Mouse (Mus musculus): Measurements from ENCODE around the gene Cant1.
"Not testable (repeated sequence)": the region's sequence is repeated elsewhere in the genome, so short reads cannot be mapped to it uniquely, and the experiment has no call there.

The Cant1 gene

DNA sequence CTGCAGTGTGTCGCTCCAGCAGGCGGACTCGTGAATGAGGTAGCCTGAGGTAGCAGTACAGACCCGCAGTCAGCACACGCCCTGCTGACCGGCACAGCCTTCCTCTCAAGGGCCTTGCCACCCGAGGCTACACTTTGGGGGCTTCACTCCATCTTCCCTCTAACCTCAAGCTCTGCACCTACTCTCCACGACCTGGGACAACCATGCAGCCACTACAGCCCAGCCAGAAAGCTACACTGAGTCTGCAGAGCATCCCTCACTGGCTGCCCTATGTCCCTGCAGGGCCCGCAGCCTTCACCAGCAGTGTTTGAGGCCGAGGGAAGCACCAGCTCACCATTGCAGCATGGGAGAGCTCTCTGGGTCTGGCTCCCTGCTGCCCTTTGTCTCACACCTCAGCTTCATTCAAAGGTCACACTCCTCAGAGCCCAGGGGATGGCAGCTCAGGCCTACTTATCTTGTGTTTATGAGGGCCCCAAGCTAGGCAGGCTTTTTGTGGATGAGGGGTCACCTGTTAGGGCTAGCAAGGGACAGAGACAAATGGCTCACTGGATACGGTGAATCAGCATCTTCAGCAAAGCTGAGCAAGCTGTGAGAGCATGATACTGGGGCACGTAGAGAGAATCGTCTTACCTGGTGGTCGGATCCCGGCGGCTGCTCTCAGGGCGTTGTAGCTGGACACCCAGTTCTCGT is 10.7 kb downstream of the Cant1 start:
- no peak for DNase-seq (ENCODE audit: low read depth, low spot score)

GRCm38 (mm10) chr11:118407318-118407910 is 11.5 kb downstream of the Cant1 start:
- no peak for DNase-seq (ENCODE audit: low read depth, low spot score)

GRCm38 (mm10) chr11:118406521-118406920 is 12.4 kb downstream of the Cant1 start:
- no peak for DNase-seq (ENCODE audit: low read depth, low spot score)

GRCm38 (mm10) chr11:118405311-118405710 is 13.6 kb downstream of the Cant1 start:
- DNase-seq (ENCODE audit: low read depth, low spot score), result no peak

DNA sequence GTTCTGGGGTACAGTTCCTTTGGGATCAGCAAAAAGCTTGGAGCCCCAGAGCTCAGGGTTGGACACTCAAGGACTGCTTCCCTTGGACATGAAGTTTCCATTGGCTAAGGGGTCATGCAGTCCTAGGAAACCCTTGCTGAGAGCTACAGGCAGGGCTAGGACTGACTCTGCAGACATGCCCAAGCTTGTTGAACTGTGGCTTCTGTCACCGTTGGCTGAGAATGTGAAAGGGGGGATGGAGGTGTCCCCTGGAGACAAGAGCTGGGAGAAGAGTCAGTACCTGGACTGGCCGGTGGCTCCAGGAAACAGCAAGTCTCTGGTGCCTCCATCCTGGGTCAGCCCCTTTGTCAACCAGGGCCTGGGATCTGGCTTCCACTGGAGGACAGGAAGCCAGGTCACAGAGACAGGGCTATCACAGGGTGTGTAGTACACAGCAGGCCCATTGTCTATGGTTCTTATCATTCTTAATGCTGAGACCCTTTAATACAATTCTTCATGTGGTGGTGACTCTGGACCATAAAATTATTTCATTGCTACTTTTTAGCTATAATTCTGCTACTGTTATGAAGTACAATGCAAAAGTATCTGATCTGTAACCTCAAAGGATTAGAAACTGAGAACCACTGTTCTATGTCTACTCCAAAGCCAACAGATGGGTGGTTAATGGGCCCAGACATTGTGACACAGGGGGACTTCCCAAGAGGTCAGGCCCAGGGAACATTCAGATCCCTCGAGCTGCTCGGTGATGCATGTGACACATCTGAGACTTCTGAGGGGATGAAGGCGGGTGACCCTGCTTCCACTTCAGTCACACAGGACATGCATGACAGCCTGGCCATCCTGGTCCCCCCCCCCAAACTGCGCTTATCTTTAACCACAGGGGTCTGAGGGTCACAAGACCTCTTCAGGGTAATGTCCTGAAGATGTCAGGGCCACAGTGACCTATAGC is 14.7 kb downstream of the Cant1 start:
- DNase-seq (ENCODE audit: low read depth, low spot score), result no peak

DNA sequence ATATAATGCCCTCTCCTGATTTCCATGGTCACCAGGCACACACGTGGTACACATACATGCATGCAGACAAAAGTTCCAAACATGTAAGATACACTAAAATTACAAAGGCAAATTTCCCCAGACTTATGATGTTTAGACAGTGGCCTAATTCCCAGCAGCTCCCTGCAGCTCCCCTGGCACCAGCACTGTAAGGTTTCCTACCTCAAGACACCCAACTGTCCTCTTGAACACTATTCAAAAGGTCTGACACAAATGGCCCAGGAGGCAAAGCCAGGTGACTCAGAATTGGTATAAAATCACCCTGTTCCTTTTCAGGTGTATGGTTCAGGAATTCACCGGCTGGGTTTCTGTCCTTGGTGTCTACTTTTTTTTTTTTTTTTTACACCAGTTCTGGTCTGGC is 15.7 kb downstream of the Cant1 start:
- DNase-seq (ENCODE audit: low read depth, low spot score), result no peak

DNA sequence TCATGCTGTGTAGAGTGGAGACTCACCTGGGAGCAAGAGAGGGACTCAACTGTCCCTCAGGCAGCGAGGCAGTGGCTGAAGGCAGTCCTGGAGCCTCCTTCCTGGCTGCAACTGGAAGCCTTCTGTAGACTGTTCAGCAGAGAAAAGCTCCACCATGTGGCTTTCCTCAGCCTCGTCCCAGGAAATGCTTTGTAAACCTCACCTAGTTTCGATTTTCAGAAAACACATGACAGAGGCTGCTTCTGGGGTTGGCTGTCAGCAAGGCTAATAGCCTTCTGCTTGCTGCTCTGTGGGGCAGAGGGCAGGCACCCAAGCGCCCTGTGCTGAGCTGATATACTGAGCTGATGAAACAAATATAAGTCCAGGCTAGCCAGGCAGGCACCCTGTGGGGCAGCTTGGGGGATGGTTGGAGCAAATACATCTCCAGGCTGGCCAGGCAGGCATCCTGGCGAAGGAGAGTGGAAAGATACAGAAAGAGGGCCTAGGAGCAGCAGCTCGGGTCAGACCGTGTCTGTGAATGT is 17.1 kb downstream of the Cant1 start, which contains the start of gene Lgals3bp:
Lgals3bp (minus strand) TSS at position 333 of the 521 bp plus-strand sequence.
- DNase-seq (ENCODE audit: low read depth, low spot score), result peak; percentile 12

DNA sequence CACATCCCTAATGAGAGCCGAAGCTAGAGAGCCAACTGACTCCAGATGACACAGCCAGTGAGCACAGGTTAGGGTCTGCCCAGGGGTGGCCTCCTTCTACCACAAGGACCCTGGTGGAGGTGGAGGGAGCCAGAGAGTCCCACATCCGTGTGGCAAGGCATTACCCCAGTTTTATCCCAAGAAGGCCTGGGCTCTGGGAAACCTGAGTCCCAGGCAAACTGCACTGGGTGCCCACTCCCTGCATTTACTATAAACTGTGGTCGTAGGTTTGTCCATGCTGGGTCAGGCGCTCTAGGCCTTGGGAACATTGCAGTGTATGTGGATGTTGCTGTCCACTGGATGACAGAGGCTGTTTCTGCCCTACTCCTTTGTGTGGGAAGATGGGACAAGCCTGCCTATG is 17.7 kb downstream of the Cant1 start:
- DNase-seq (ENCODE audit: low read depth, low spot score), result no peak

DNA sequence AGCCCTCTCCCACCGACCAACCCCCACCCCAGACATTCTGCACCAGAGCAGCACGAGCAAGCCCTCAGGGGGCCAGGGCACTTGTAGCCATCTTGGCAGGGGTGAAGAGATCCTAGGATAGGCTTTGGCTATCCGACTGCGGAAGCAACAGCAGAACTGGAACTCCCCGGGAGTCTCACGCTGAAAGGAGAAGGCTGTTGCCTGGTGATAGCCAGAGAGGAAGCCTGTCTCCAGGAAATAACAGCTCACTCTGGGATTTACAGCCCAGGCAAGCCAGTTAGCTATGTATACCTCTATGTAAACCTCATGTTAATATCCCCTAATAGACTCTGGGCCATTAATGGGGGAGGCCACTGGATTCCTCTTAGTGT is 18.3 kb downstream of the Cant1 start:
- no peak for DNase-seq (ENCODE audit: low read depth, low spot score)

- DNase-seq (ENCODE audit: low read depth, low spot score), result no peak
Measured at GRCm38 (mm10) chr11:118399891-118400565, 18.9 kb downstream of the Cant1 start.

- no peak for DNase-seq (ENCODE audit: low read depth, low spot score)
Measured at GRCm38 (mm10) chr11:118397806-118398530, 20.9 kb downstream of the Cant1 start.

DNA sequence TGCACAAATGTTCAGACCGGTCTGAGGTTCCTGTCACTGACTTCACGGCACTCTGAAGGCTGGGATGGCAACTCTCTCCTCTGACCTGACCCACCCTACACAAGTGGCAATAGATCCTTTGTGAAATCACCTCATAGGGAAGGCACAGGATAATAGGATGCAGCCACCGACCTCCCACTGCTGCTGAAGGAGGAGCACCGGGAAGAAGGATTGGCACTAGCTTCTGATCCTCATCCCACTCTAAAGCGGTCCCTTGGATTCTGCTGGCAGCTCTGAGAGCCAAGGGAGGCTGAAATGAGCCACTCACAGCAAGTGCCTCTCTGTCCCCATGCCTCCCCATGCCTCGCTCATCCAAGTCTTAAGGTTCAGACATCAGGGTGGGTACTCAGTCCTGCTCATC is 24.3 kb downstream of the Cant1 start:
- no peak for DNase-seq (ENCODE audit: low read depth, low spot score)

DNA sequence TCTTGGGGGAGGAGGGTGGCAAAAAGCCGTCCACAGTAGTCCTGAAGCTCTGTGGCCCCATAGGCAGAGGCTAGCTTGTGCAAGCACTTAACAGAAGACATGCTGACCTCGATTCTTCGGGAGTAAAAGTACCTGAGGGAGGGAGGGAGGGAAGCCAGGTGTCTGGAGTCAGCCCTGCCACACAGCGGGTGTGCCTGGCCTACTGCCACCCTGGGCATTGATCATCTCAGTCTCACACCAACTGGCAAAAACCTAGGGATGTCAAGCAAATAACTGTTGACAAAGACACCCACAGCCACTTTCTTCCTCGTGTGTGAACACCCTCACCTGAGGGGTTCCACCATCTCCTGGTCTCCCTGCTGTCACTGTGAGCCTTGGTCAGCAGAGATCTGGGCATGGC is 24.9 kb downstream of the Cant1 start:
- DNase-seq (ENCODE audit: low read depth, low spot score), result no peak

DNA sequence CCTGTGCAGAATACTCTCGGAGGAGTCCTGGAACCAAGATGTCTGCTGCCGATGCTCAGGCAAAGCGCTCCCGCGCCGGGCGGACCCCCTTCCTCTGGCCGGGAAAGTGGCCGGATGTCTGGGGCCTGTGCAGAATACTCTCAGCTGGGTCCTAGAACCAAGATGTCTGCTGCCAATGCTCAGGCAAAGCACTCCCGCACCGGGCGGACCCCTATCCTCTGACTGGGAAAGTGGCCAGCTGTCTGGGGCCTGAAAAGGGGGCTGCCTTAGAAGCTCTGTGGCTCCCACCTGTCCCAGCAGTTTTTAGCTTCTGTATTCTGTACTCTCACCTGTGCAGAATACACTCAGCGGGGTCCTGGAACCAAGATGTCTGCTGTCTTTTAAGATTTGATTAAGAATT is 31.1 kb downstream of the Cant1 start:
- not testable (repeated sequence) for DNase-seq (ENCODE audit: low read depth, low spot score)

DNA sequence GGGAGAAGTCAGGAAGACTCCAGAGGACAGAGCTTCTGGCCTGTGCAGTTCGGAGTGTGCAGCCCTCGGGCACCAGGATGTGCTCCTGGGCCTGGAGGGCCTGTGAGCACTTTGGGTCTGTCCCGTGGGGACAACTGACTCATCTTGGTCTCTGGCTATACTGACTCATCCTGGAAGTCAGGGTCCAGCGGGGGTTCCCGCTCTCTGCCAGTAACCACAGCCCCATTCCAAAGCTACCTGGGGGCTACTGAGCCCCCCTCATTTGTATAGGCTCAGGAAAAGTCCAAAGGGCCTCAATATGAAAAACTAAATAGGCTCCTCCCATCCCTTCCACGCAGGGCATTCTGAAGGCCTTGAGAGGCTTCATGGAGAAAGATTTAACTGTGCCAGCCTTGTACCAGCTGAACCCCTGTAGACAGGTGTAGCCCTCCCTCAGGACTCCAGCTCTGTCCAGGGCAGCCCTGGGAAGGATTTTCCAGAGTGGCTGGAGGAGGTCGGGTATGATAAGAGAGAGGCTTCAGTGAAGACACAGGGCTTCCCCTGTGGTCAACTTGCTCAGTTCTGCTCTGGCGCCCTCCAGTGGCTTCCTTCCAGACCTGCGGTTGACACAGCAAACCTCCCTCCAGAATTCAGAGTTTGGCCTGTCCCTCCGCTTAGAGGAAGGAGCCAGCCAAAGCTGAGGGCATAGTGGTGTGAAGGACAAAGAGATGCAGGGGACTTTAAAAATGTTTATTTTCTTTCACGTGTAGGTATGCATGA is 39.5 kb downstream of the Cant1 start:
- peak; percentile 80 for DNase-seq (ENCODE audit: low read depth, low spot score)

- no peak for DNase-seq (ENCODE audit: low read depth, low spot score)
Measured at GRCm38 (mm10) chr11:118378656-118379055, 40.2 kb downstream of the Cant1 start.

DNA sequence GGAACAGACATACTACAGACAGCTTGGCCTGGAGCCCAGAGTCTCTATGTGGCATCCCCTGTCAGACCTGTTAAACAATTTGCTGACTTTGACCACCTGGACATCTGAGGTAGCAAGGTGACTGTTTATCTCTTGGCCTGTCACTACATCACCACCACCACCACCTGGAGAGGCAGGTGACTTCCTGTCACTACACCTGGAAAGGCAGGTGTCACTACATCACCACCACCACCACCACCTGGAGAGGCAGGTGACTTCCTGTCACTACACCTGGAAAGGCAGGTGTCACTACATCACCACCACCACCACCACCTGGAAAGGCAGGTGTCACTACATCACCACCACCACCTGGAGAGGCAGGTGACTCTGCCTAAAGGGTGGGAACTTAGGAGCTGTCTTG is 42.6 kb downstream of the Cant1 start:
- DNase-seq (ENCODE audit: low read depth, low spot score), result not testable (repeated sequence)

DNA sequence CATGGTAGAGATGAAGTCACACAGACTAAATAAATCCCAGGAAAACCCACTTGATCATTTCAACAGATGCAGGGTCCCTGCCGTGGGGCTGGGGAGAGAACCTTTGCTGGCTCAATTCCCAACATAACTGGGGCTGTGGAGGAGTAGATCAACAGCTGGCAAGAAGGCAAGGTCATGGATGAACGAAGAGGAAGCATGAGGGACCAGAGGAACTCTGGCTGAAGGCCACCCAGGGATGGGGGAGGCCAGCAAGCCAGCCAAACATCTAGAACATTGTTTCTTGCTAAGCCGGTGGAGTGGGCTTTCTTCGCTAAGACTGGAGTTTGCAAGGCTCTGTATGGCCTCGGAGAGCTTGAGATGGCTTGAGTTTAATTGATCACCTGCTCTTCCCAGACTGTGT is 43.0 kb downstream of the Cant1 start:
- peak; percentile 29 for DNase-seq (ENCODE audit: low read depth, low spot score)

- no peak for DNase-seq (ENCODE audit: low read depth, low spot score)
Measured at GRCm38 (mm10) chr11:118375461-118375860, 43.4 kb downstream of the Cant1 start.

- DNase-seq (ENCODE audit: low read depth, low spot score), result peak; percentile 49
Measured at GRCm38 (mm10) chr11:118375006-118375405, 43.9 kb downstream of the Cant1 start.
